Mouse (Mus musculus) left cerebral cortex, postnatal 36 days (tissue): ENCODE results near the gene Banf1. TPM values are rescaled to one million over a fixed set of nuclear protein-coding genes. Genes with fewer than 3 reads are reported as not detected.
"Not testable (repeated sequence)": the region's sequence is repeated elsewhere in the genome, so short reads cannot be mapped to it uniquely, and the experiment has no call there.

ENCODE experiments used
- DNase-seq, 2 experiments: peaks; one replicate each; pipeline ENCODE4 v3.0.0; 2021 to 2022; ENCODE audit warnings: low spot score in 2 of 2, mixed read lengths in 1 of 2
- intact Hi-C: fragments of 180-260 bp; cut with DNase I; formaldehyde crosslinking; loops from one replicate; pipeline ENCODE4 v1.15.1; 2025
- total RNA-seq, 2 experiments: library from RNA; stranded (reverse); gene quantifications; 2 replicates each; pipeline ENCODE4 v1.2.3; 2021

Banf1 gene
- 10 to 100 TPM; 74.3 to 83.3 TPM for total RNA-seq

DNA sequence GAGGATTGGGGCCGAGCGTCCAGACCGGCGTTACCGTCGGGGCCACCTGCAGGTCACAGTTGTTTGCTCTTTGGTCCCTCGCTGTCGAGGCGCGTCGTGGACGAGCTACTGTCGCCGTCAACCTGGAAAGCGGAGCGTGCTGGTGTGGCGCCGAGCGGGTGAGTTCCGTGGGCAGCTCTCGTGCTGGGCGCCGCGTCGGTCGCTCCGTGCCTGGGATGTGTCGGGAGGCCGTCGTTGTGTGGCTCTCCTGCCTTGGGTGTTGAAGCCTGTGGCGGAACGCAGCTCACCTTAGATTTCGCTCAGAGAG lies at the start of gene Banf1:
Gene Banf1 (minus strand): TSS at position 116 of the 307 bp plus-strand sequence.
- DNase-seq = no peak
- intact Hi-C loops = loop anchor here (5.0 kb wide), 1 partner anchor 70 kb away; the partner anchor contains the start of genes Gal3st3 and Sf3b2

DNA sequence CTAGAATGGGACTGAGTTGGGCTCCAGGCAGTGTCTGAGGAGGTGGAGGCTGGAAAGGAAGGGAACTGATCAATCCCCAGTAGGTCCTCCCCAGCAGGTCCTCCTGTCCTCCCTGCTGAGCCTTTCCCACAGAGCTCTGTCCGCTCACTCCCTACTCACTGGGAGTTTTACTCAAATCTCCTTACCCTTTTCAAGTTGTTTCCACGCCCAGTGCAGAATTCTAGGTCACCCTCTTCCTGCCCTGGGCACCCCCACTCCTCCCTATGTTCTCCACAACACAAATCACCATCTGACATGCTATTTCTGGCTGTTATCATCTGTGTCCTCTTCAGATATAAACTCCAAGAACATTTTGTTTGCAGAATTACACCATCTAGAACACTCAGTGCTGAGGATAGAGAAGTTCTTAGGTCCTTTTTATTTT lies 47.6 kb upstream of the Banf1 start:
- intact Hi-C loops = no loop called here
- no peak for DNase-seq

DNA sequence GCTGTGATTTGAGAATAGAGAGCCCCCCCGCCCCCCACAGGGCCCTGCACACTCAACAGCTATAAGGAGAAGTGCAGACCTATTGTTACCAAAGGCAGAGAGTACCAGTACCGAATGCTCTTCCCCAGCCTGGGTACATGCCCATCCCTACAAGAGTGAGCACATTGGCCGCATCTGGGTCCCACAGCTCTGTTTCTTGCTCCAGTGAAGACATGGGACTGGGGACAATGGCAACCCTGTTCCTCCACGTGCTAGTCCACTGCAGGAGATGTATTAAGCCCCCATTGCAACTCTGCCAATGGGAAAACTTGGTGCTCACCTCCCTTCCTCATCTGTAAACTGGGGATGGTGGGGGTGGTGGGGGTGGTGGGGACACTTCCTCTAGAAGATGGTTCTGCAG lies 46.9 kb upstream of the Banf1 start:
- intact Hi-C loops = no loop called here
- no peak for DNase-seq

DNA sequence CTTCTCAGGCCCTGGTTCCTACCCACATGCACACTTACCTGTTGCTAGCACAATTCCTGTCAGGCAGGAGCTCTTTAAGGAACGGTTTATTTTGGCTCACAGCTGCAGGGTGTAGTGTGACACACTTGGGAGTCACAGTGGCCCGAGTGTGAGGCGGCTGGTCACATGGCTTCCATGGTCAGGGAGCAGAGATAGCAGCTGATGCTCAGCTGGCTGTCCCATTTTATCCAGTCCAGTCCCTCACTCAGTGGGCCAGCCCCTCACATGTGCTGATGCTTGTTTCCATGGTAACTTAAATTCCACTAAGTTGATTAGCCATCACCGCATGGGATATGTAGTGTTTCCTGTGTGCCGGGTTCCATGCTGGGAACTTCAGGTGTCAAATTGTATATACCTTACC lies 45.0 kb upstream of the Banf1 start:
- DNase-seq = no peak
- intact Hi-C loops = no loop called here

DNA sequence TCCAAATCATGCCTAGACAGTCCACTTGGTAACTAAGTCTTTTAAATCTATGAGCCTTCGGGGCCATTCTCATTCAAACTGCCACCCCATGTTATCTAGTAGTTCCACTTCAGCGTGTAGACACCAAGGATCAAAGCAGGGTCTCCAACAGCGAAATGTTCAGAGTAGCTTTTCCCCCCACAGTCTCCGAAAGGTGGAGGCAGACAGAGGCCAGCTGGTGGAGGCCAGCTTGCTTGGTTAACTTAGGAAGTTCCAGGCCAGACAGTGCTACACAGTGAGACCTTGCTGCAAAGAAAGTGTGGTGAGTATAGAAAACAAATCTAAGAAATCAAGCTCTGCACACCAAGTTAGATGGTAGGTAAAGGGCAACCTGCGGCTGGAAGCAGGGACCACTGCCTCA lies 43.7 kb upstream of the Banf1 start:
- intact Hi-C loops = no loop called here

DNA sequence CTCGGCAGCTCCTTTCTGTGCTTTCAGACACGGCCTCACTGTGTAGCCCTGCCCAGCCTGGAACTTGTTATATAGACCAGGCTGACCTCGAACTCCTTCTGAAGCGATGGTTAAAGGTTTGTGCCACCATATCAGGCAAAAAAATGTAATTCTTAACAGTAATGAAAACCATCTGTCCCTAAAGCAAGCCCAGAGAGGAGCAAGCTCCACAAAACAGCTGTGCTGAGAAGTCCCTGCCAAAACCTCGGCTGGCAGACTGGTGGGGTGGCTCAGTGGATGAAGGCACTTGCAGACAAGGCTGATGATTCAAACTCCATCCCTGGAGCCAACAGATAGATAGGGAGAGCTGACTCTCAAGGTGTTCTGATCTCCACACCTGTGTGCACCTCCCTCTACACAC lies 42.1 kb upstream of the Banf1 start:
- intact Hi-C loops = no loop called here
- DNase-seq = no peak

More for the DNA sequence above, 43.7 kb upstream of the Banf1 start:
- no peak for DNase-seq

DNA sequence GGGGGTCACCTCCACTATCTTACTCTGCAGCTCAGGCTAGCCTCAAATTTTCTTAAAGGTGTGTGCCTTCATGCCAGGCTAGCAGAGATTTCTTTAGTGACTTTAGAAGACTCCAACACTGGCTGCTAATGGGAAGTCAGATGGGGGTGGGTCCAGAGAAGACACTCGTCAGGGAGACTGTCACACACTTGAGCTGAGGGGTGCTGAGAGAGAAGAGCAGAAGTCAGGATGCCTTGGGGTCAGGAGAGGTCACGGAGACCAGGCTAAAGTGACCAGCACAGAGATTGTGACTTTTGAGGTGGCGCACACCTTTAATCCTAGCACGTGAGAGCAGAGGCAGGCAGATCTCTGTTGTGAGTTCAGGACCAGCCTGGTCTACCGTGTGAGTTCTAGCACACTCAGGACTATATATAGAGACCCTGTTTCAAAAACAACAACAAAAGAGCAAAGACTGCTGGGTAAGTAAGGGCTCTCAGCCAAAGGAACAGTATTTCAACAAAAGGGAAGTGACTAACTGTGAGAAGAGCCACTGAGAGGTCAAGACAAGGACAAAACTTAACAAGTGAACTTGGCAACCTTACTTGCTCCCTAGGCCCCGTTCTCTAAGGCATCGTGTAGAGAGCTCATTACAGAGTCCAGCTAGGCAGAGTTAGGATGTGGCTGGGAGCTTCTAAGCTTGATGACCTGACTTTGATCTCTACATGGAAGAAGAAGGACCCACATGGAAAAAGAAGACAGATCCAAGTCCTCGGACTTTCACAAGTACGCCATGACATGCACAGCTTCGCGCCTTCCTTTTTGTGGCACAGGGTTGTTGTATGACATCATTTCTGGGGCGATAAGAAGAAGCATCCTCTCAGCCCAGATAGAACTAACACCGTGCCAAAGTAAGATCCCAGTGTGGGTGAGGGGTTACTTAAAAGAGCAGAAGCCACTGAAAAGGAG lies 41.4 kb upstream of the Banf1 start:
- intact Hi-C loops = no loop called here
- no peak for DNase-seq

DNA sequence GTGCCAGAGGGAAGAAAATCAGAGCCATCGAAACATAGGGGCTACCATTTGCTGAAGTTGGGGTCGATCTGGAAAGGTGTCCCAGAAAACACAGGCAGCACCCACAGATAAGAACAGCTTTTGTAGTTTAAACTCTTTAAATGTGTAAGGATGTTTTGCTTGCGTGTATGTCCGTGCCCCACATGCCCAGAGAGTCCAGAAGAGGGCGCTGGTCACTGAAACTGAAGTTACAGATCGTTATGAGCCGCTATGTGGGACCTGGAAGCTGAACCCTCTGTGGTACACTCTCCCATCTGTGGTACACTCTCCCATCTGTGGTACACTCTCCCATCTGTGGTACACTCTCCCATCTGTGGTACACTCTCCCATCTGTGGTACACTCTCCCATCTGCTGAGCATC lies 40.2 kb upstream of the Banf1 start:
- DNase-seq = peak in 1 of 2 experiments; percentile 40
- intact Hi-C loops = no loop called here

DNA sequence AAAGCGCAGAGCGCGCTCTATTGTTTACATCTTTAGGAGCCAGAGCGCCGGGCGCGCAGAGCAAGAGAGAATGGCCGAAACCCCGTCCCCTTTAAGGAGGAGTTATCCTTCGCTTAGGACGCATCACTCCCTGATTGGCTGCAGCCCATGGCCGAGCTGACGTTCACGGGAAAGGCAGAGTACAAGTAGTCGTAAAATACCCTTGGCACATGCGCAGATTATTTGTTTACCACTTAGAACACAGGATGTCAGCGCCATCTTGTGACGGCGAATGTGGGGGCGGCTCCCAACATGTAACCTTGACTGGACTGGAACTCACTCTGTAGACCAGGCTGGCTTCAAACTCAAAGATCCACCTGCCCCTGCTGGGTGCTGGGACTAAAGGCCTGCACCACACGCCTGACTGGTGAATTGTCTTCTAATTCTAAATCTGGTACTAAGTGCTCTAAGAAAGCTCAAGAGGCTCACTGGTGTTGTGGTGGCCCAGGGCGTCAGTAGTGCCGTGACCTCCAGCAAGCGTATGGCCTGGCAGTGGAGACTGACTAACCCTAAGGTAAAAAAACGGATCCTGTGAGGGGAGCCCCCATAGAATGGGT lies 39.7 kb upstream of the Banf1 start:
- intact Hi-C loops = not testable (repeated sequence)
- peak in 1 of 2 experiments; percentile 43 for DNase-seq

DNA sequence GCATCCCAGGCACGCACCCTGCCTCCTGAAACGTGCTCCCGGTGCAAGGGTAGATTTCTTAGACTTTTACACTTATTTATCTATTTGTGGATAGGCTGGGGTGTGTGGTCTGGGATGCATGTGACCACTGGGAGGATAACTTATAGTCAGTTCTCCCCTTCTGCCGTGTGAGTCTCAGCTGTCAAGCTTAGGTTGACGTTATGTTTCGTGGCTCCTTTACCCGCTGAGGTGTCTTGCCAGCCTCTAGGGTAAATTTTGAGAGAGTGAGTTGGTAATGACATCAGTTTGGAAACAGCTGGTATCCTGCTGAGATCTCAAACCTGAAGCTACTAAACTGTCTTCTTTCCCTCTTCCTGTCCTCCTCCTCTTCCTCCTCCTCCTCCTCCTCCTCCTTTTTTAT lies 39.0 kb upstream of the Banf1 start:
- intact Hi-C loops = no loop called here
- DNase-seq = no peak

DNA sequence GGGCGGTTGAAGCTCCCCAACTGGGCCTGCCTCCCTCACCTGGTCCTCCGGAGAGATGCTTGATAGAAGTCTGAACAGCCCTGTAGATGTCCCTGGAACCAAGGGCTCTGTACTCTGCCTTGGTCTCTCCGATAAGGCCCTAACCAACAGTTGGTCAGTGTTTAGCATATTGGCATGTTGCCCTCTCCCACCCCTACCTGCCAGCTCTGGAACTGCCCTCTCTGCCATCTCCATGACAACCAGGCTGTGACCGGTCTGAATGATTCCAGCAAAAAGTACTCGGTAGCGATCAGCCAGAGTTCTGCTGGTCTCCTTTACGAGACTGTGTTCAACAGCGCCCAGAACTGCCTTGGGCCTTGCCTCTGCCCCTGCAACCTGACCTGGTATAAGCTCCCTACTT lies 35.3 kb upstream of the Banf1 start, which contains the start of gene Tsga10ip:
Gene Tsga10ip (minus strand): TSS at position 234 of the 400 bp plus-strand sequence.
- intact Hi-C loops = no loop called here
- no peak for DNase-seq

DNA sequence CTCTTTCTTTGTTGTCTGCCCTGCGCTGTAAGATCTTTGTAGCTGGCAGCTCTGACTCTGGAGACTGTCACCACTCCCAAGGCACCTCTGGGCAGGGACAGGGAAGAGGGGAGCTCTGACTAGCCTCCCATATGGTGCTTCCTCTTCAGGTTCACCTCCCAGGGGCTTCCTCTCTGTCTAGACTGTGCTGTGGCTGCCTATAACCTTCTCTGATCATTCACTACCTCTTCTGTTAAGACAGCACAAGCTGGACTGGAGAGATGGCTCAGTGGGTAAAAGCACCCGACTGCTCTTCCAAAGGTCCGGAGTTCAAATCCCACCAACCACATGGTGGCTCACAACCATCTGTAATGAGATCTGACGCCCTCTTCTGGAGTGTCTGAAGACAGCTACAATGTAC lies 34.1 kb upstream of the Banf1 start:
- DNase-seq, intact Hi-C loops: not testable (repeated sequence)

DNA sequence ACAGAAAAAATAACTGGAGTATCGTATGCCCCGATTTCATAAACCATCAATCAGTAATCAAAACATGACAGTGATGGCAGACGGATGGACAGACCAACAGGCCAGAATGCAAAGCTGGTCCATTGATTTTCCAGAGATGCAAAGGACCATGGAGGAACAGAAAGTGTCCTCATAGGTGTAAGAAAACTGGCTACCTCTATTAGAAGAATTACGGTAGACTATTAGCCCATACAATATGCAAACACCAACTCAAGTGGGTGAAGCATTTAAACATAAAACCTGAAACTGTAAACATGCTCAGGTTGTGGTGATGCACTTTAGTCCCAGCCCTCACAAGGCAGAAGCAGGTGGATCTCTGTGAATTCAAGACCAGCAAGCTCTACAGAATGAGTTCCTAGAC lies 28.4 kb upstream of the Banf1 start:
- no peak for DNase-seq
- intact Hi-C loops = no loop called here

DNA sequence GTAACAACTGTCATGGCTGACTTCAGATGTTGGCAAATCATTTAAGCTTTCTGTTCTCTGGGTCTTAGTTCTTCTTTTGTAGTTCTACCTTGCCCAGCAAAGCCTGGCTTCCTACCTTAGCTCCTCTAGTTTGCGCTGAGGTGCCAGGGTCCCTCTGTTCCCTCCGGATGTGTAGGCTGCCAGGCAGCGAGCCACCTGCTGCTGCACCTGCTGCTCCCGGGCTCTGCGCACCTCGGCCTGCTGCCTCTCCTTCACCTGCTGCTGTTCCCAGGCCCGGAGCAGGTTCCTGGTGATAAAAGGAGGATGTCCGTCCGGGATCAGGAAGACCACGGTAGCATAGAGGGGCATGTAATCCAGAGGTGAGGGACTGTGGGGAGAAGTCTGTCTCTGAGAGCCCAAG lies 27.2 kb upstream of the Banf1 start:
- DNase-seq = no peak
- intact Hi-C loops = no loop called here

DNA sequence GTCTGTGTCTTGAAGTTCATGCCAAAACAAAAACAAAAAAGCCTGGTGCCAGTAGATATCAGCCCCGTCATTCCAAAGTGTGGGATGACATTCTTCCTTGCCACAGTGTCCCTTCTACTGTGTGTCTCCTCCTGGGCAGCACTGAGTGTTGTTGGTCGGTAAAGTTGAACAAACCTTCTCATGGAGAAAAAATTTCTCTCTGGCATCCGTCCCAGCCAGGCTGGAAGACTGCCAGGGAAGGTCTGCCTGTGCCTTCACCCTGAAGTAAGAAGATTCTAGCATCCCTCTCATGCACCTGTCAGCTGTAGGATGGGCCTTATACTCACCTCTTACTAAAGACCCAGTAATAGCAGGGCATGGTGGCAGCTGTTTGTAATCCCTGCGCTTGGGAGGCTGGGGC lies 25.9 kb upstream of the Banf1 start:
- no peak for DNase-seq
- intact Hi-C loops = no loop called here

DNA sequence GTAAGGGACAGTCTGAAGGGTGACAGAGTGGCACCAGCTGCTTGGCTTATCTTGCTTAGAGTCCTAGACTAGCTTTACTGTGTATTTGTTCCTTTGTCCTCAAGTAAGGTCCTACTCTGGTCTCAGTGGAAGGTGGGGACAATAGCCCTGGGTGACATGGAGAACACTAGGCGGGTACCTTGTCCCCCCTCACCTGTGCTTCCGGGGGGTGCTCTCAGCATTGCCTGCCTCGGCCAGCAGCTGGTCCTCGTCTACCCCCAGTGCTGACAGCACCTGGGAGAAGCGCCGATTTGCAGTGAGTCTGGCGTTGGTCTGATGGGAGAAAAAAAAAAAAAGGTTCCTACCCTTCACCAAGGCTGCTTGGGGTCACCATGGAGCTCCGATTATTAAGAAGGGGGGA lies 23.4 kb upstream of the Banf1 start:
- intact Hi-C loops = no loop called here
- DNase-seq = no peak

DNA sequence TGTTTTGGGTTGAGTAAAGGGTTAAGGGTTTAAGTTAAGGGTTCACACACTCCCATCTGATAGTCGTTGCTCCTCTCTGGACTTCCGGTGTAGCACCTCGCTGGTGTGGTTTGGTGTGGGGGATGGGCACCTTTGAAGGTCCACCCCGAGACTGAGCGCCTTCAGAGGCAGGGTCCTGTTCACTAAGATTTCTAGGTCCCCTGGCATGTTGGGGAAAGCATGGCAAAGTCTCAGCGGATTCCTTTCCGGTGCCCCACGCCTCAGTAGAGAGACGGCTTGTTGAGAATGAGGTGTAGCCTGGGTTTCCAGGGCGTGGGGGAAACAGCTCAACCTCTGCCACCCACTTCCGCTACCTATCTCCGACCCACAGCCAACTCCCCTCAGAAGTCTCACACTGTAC lies 22.7 kb upstream of the Banf1 start:
- intact Hi-C loops = no loop called here
- DNase-seq = no peak

DNA sequence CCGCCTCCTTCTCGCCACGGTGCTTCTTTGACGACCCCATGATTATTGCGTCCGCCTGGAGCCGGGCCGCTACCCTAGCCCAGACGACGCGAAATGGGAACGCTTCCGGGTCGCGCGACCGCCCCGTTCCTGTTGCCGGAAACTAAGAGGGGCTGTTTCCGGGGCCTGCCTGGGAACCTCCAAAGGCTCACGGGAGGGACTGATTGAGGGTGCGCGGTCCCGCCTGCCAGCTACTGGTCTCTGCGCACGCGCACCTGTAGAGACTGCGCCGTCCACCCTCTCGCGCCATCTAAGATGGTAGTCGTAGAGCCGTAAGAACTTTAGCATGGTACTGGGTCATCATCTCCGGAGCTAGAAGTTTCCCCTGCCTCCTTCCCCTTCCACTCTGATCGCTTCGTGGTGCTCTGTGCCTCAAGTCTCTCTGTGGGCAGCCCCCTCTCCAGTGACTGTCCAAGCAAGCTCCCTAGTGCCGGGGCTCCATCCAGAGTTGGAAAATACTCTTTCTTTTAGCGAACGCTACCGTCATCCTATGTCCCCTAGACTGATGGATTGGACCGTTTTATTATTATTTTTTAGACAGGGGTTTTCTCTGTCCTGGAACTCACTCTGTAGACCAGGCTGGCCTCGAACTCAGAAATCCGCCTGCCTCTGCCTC lies 21.7 kb upstream of the Banf1 start, which contains the start of gene Sart1:
Gene Sart1 (minus strand): TSS at position 116 of the 655 bp plus-strand sequence.
- intact Hi-C loops = loop anchor here (1.0 kb wide), 1 partner anchor 22 kb away; the partner anchor contains the start of gene Eif1ad
- peak; percentile 95 to 96 for DNase-seq

DNA sequence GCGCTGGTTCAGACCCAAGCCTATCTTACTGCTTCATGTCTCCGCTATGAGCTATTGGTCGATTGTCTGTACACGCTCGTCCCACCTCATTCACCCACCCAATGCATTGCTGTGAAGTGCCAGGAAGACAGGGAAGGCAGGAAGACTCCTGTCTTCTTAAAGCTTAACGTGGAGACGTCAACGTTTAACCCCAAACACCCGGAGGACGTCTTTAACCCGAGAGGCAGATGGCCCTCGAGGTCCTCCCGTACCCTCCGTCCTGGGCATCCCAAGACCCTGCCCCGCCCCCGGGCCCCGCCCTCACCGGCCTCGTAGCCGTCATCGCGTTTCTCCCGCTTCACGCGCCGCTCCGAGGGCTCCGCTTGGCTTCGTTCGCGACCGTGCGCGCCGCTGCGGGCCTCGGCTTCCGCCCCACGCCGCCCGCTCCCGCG lies 21.1 kb upstream of the Banf1 start:
- intact Hi-C loops = loop anchor here (1.0 kb wide), 1 partner anchor 22 kb away; the partner anchor contains the start of gene Eif1ad
- DNase-seq = no peak

DNA sequence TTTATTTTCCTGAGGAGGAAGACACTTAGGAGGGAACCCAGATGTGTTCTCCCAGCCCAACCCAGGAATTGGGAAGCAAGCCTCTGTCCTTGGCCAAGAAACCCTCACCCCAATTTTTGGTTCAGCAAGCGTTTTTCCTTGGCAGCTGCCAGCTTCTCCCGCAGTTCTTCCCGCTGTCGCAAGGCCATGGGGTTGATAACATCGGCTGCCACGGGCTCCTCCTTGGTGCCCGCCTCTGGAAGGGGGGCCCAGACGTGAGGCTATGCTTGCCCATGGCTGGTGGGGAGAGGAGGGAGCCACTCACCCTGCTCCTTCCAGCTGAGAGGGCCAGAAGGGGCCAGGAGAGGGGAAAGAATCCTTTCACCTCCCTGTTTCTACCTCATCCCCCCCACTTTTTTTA lies 17.7 kb upstream of the Banf1 start:
- no peak for DNase-seq

More for the DNA sequence above, 17.7 kb upstream of the Banf1 start:
- intact Hi-C loops = no loop called here
